Mouse (Mus musculus): ENCODE measurements around the gene Olfr985.

- no peak for TF ChIP-seq POLR2A (IDR thresholded peaks at IDR 0.05; ENCODE audit: insufficient read depth, low read length)
- no peak for TF ChIP-seq CTCF (IDR thresholded peaks at IDR 0.05; ENCODE audit: low read depth, low read length)
Observed at GRCm38 (mm10) chr9:40130084-40130483, at the start of gene Olfr985.

Measured in ES-Bruce4 (cell line).